Mouse (Mus musculus) effector memory CD4-positive, alpha-beta T cell, adult 5 months (primary cell): ENCODE results near the gene Abca2. TPM values are rescaled to one million over a fixed set of nuclear protein-coding genes. Genes with fewer than 3 reads are reported as not detected.

Experiments used
- polyA plus RNA-seq: library from polyadenylated mRNA; unstranded; fragments of 100-300 nt; shearing (Covaris generic); gene quantifications from one replicate; pipeline ENCODE4 v1.2.1, GENCODE M21; 2017

Abca2 gene
- 58.8 TPM for polyA plus RNA-seq

DNA sequence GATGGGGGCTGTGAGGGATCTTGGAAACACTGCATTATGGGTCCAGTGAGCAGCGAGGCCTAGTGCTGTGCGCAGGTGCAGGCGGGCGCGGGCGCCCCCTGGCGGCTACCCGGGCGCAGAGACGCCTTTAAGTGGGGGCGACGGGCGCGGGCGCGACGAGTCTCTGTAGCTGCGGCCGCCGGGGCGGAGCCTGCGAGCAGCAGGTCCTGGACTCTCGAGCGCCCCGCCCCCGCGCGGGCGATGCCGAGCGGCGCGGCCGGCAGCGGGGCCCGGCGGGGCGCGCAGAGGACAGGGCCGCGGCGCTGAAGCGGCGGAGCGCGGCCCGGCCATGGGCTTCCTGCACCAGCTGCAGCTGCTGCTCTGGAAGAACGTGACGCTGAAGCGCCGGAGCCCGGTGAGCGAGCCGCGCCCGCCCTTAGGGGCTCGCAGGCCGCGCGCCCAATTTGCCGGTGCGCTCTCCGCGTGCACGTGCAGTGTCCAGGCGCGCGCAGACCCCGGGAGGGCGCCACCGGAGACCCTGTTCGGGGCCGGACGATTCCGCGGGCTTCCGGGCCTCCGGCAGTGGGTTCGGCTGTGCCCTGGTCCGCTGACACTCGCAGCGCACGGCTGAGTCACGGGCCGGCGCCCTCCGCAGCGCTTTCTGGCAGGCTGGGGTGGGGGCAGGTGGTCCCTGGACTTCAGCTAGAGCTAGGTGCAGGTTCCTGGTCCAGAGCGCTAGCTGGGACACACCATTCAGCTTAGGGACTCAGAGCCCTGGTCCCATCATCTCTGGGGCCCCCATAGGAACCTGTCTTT lies at the start of gene Abca2:
TSS of gene Abca2 (plus strand) at position 262 of the 795 bp plus-strand sequence.

DNA sequence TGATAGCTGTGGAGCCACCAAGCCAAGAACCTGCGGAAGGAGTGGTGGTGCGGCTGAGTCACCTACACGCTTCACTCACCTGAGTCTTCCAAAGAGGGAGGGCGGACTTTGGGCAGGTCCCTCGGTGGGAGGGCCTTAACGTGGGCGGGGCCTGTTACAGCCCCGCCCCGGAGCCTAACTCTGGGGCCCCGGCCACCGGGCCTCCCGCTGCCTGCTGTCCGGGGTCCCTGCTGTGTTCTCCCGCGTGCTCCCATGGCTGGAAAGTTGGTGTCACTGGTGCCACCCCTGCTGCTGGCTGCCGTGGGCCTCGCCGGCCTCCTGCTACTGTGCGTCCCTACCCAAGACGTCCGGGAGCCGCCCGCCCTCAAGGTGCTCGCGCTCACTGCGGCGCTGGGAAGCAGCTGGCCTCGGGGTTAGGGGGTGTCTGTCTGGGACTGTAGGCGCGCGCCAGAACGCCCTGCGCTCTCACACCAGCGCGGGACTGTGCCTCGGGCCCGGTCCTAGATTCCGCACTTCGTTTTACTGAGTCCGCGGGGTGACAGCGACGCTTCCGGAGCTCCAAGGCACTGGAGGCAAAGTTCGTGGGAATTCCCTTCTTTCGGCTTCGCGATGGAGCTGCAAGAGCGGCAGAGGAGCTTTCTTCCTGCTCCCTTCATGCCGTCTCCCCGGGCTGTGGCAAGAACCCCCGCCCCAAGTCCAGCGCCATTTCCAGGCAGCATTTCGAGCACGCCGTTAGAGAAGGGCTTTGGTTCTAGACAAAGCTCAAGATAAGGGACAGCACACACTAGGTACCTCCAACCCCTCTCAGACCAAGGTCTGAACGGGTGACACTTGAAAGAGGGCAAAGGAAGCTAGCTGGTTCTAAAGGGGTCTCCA lies 32.5 kb upstream of the Abca2 start, which contains the start of gene Entpd2:
TSS of gene Entpd2 (plus strand) at position 154 of the 876 bp plus-strand sequence.

DNA sequence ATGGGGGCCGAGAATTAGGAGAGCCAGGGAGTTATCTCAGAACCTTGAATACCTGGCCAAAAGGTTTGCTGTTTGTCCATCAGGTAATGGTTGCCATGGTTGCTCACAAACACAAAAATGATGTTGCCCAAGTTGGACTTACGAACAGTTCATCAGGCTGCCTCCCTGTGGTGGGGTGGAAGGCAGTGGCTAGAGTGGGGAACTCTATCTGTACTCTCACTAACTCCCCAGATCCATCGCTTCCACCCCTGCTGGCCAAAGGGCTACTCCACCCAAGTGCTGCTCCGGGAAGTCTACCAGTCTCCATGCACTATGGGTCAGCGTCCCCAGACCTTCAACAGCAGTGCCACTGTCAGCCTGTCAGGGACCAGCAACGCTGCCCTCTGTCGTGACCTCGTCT lies 29.5 kb upstream of the Abca2 start, which contains the start of gene Npdc1:
TSS of gene Npdc1 (plus strand) at position 301 of the 400 bp plus-strand sequence.

DNA sequence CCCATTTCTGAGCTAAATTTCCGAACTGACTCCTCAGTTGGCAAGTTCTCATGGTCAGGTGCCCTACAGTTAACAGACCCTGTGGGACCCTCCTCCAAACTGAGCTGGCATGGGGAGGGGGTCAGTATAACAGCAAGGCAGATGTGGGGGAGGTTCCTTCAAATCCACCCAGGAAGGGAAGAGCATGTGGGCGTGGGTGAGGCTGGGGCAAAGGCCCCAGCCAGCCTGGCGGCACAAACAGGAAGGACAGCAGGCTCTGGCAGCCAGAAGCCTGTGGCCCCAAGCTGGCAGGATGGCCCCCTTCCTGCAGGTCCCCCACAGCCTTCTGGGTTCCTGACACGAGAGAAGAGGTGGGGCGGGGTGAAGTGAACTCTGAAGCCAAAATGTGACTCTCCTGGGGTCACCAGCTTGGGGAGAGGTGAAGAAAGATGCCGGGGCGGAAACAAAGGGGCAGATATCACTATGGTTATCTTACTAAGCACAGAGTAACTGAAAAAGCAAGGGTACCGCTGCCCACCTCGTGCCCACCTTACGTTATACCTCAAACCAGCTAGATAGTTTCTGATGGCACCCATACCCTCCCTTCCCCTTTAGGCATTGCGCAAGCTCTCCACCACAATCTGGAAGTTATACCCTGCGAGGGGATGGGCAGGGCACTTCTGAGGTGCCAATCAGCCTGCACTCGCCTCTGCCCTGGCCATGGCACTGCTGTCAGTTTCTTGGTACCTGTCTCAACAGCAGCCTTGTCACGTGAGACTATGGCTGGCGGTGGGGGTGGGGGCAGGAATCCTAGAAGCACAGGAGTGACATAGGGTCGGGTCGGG lies 5.7 kb upstream of the Abca2 start, which contains the start of gene Fut7:
TSS of gene Fut7 (plus strand) at position 681 of the 824 bp plus-strand sequence.

DNA sequence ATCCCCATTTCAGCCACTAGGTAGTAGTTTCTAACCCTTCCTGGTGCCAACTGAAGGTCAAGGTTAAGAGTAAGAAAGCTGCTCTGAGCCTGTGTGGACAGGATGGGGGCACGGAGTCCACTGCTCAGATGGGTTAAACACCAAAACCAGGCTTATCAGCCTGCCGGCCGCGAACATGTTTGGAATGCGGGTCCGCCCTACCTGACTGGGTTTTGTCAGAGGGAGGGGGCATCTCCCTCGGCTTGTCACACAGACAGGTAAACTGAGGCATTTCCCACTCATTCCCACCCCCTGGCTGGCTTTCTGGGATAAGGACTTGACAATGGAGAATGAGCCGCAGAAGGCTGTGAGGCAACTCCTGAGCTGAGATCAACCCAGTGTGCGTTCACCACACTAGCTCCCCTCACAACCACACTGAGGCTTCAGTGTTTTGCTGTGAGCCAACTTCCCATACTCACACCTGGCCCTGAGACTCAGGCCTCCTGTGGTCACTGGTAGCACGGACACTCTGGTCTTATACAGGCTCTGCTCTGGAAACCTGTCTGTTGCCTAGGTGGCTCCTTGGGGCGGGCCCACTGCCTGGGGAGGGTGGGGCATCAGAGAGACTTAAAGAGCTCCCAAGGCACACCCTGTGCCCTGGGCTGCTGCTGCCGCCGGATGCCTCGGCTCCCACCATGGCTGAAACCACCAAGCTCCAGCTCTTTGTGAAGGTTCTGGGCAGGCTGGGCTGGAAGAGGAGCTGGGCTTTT lies 27.9 kb downstream of the Abca2 start, which contains the start of gene Clic3:
TSS of gene Clic3 (plus strand) at position 634 of the 749 bp plus-strand sequence.

DNA sequence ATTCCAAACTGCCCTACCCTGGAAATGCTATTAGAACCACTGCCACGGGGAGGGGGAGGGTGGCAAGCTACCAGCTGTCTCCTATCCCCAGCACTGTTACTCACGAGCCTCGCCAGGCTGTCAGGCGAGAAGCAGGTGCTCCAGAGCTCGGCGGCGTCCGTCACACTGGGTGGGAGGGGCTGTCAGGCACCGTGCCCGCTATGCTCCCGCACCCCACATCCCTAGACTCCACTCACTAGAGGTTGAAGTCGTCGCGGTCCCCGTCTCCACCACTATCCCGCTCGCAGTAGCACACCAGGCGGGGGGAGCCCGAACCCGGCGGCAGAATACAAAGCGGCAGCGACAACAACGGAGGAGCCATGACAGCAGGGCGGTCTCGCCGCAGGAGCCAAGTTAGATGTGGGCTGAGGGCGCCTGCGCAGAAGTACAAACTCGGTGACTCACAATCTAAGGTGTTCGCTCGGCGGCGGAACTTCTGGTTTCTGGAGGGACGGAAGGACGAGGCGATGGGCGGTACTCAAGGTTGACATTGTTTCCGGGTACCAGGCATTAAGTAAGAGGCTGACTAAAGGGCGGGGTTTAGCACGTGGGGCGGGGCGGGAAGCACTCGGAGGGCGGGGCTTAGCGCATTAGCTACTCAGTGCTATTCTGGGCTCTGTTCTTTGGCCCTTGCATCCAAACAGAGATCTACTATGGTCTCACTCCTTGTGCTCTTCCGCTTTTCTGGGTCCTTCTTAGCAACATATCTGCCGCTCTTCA lies 32.2 kb downstream of the Abca2 start, which contains the start of gene Paxx:
TSS of gene Paxx (minus strand) at position 544 of the 759 bp plus-strand sequence.

DNA sequence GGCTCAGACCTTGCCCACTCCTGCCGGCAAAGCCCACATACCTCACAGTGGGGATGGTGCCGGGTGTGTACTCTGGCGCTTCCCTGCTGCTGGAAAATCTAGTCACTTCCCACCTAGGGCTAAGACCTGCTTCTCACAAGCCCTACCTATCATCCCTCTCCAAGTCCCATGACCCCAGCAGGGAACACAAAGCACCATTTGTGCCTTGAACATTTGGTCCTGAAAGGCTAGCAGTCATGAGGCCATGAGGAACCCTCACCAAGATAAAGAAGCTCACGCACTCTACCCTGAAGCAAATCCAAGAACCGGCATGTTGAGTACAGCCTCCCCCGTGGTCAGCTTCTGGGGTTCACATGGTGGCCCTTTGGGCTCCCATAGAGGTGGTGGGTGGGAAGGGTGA lies 41.5 kb downstream of the Abca2 start, which contains the start of gene Ptgds:
TSS of gene Ptgds (minus strand) at position 78 of the 400 bp plus-strand sequence.

DNA sequence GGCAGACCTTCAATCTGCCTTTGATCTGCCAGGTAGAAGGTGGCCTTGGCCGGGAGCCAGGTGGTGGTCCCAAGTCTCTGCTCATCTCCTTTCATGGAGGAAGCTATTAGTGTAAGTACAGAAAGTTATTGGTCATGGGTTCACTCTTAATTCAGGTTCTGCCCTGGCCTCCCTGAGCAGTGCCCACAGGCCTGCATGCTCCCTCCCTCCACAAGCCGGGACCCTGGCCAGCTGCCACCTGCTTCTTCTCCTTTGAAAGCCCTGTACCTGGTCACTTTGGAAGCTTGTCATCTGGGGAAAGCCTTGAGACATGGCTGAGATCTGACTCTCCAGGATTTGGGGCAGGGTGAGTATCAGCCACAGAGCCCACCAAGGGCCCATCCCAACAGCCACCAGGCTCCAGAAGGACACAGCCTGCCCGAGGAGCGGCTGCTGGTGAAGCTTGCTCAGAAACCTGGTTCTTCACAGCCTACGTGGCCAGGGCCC lies 65.0 kb downstream of the Abca2 start, which contains the start of gene Lcn12:
TSS of gene Lcn12 (minus strand) at position 436 of the 486 bp plus-strand sequence.

Other genes with a start within 250 kb of the Abca2 start
- 3.9 TPM for gene Nrarp, start 247.9 kb upstream of the Abca2 start, polyA plus RNA-seq
- 19.2 TPM for gene Tor4a, start 231.8 kb upstream of the Abca2 start, polyA plus RNA-seq
- gene Nelfb, start 217.2 kb upstream of the Abca2 start, polyA plus RNA-seq = 82.5 TPM
- gene Stpg3, start 214.1 kb upstream of the Abca2 start, polyA plus RNA-seq = not detected
- not detected for gene Fam166a, start 210.0 kb upstream of the Abca2 start, polyA plus RNA-seq
- 117 TPM for gene Tubb4b, start 204.0 kb upstream of the Abca2 start, polyA plus RNA-seq
- not detected for gene Slc34a3, start 194.3 kb upstream of the Abca2 start, polyA plus RNA-seq
- not detected for gene Rnf224, start 191.9 kb upstream of the Abca2 start, polyA plus RNA-seq
- gene Rnf208, start 186.4 kb upstream of the Abca2 start, polyA plus RNA-seq = 0.77 TPM
- not detected for gene Cysrt1, start 186.3 kb upstream of the Abca2 start, polyA plus RNA-seq
- 4.9 TPM for gene AL732309.1, start 181.8 kb upstream of the Abca2 start, polyA plus RNA-seq
- gene Tmem203, start 173.3 kb upstream of the Abca2 start, polyA plus RNA-seq = 19.3 TPM
- gene Tprn, start 166.1 kb upstream of the Abca2 start, polyA plus RNA-seq = 23.1 TPM
- gene Ssna1, start 156.3 kb upstream of the Abca2 start, polyA plus RNA-seq = 57.7 TPM
- 75.1 TPM for gene Anapc2, start 156.2 kb upstream of the Abca2 start, polyA plus RNA-seq
- not detected for gene Tmem210, start 140.6 kb upstream of the Abca2 start, polyA plus RNA-seq
- gene Lrrc26, start 138.8 kb upstream of the Abca2 start, polyA plus RNA-seq = not detected
- not detected for gene Grin1, start 109.5 kb upstream of the Abca2 start, polyA plus RNA-seq
- gene Man1b1, start 96.4 kb upstream of the Abca2 start, polyA plus RNA-seq = 49.9 TPM
- gene Dpp7, start 72.3 kb upstream of the Abca2 start, polyA plus RNA-seq = 20.8 TPM
- gene Uap1l1, start 63.0 kb upstream of the Abca2 start, polyA plus RNA-seq = 27.9 TPM
- 0.80 TPM for gene Sapcd2, start 56.4 kb upstream of the Abca2 start, polyA plus RNA-seq
- not detected for gene Entpd2, start 32.8 kb upstream of the Abca2 start, polyA plus RNA-seq
- gene Npdc1, start 29.4 kb upstream of the Abca2 start, polyA plus RNA-seq = 4.5 TPM
- gene Fut7, start 5.4 kb upstream of the Abca2 start, polyA plus RNA-seq = 1.6 TPM
- gene Clic3, start 28.1 kb downstream of the Abca2 start, polyA plus RNA-seq = 3.2 TPM
- gene Paxx, start 32.4 kb downstream of the Abca2 start, polyA plus RNA-seq = 57.3 TPM
- gene Ptgds, start 41.3 kb downstream of the Abca2 start, polyA plus RNA-seq = not detected
- not detected for gene Lcn12, start 65.2 kb downstream of the Abca2 start, polyA plus RNA-seq
- gene Fbxw5, start 72.0 kb downstream of the Abca2 start, polyA plus RNA-seq = 67.4 TPM
- 5.9 TPM for gene C8g, start 73.0 kb downstream of the Abca2 start, polyA plus RNA-seq
- gene Traf2, start 118.2 kb downstream of the Abca2 start, polyA plus RNA-seq = 65.0 TPM
- 209 TPM for gene Edf1, start 129.1 kb downstream of the Abca2 start, polyA plus RNA-seq
- gene Mamdc4, start 146.1 kb downstream of the Abca2 start, polyA plus RNA-seq = 2.0 TPM
- gene Phpt1, start 146.5 kb downstream of the Abca2 start, polyA plus RNA-seq = 48.3 TPM
- not detected for gene Ajm1, start 153.1 kb downstream of the Abca2 start, polyA plus RNA-seq
- gene Rabl6, start 179.8 kb downstream of the Abca2 start, polyA plus RNA-seq = 41.4 TPM
- not detected for gene Ccdc183, start 189.0 kb downstream of the Abca2 start, polyA plus RNA-seq
- gene Tmem141, start 193.3 kb downstream of the Abca2 start, polyA plus RNA-seq = 3.4 TPM
- gene Fcna, start 199.3 kb downstream of the Abca2 start, polyA plus RNA-seq = not detected
- not detected for gene Lcn8, start 224.4 kb downstream of the Abca2 start, polyA plus RNA-seq
- gene Lcn5, start 229.2 kb downstream of the Abca2 start, polyA plus RNA-seq = not detected
- gene Lcn6, start 248.1 kb downstream of the Abca2 start, polyA plus RNA-seq = not detected